Mouse (Mus musculus) layer of hippocampus, postnatal 14 days (tissue): ENCODE results near the gene Kit. TPM values are rescaled to one million over a fixed set of nuclear protein-coding genes. Genes with fewer than 3 reads are reported as not detected.

ENCODE experiments used
- DNase-seq, 2 experiments: peaks; one replicate each; pipeline ENCODE4 v3.0.0; 2021 to 2022; ENCODE audit warnings: low spot score in 2 of 2, mixed read lengths in 1 of 2
- total RNA-seq, 2 experiments: library from RNA; stranded (reverse); gene quantifications; 2 replicates each; pipeline ENCODE4 v1.2.3; 2021

Gene Kit
- total RNA-seq, 2 experiments from 2014 or later, result 75.9 to 81.3 TPM

DNA sequence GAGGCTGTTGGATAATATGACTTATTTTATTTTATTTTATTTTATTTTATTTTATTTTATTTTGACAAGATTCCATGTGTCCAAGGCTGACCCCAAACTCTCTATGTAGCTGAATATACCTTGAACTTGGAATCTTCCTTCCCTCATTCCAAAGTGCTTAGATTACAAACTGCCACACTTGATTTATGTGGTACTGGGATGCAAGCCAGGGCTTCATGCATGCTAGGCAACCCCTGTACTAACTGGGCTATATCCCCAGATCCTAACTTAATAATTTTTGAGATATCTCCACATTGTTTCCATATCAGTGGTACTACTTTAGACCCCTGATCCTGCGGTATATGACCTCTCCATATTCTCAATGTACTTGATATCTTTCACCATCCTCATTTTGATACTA, 130.7 kb downstream of the Kit start:
- no peak for DNase-seq
